Mouse (Mus musculus): ENCODE results near the gene Mindy1. TPM values are rescaled to one million over a fixed set of nuclear protein-coding genes. Genes with fewer than 3 reads are reported as not detected.

Mindy1 gene
- 37.4 TPM for polyA plus RNA-seq (2017; shearing (Covaris generic))

GRCm38 (mm10) chr3:95281216-95282126, at the start of gene Mindy1, which contains the start of gene Prune1:
Mindy1 (plus strand) TSS chr3:95281345.
Prune1 (minus strand) TSS chr3:95282076.

GRCm38 (mm10) chr3:95241498-95241897, 39.6 kb upstream of the Mindy1 start, which contains the start of gene Gm128:
Gm128 (minus strand) TSS chr3:95241598.

GRCm38 (mm10) chr3:95250783-95251424, 30.2 kb upstream of the Mindy1 start, which contains the start of gene Bnipl:
Bnipl (minus strand) TSS chr3:95251193.

GRCm38 (mm10) chr3:95307100-95307499, 26.0 kb downstream of the Mindy1 start, which contains the start of gene Anxa9:
Anxa9 (minus strand) TSS chr3:95307176.

GRCm38 (mm10) chr3:95314486-95315093, 33.4 kb downstream of the Mindy1 start, which contains the start of gene Cers2:
Cers2 (plus strand) TSS chr3:95314791.

Other genes with a start within 250 kb of the Mindy1 start
- gene Psmd4, start 238.7 kb upstream of the Mindy1 start, polyA plus RNA-seq (2017; shearing (Covaris generic)), result 321 TPM
- 37.0 TPM for gene Pip5k1a, start 174.4 kb upstream of the Mindy1 start, polyA plus RNA-seq (2017; shearing (Covaris generic))
- gene Vps72, start 170.3 kb upstream of the Mindy1 start, polyA plus RNA-seq (2017; shearing (Covaris generic)), result 128 TPM
- gene Tmod4, start 156.9 kb upstream of the Mindy1 start, polyA plus RNA-seq (2017; shearing (Covaris generic)), result 3.8 TPM
- gene Scnm1, start 147.3 kb upstream of the Mindy1 start, polyA plus RNA-seq (2017; shearing (Covaris generic)), result 111 TPM
- 34.8 TPM for gene Lysmd1, start 147.3 kb upstream of the Mindy1 start, polyA plus RNA-seq (2017; shearing (Covaris generic))
- gene Tnfaip8l2, start 139.0 kb upstream of the Mindy1 start, polyA plus RNA-seq (2017; shearing (Covaris generic)), result 282 TPM
- gene Sema6c, start 120.9 kb upstream of the Mindy1 start, polyA plus RNA-seq (2017; shearing (Covaris generic)), result 0.43 TPM
- gene Gabpb2, start 63.4 kb upstream of the Mindy1 start, polyA plus RNA-seq (2017; shearing (Covaris generic)), result 34.6 TPM
- gene Cdc42se1, start 52.6 kb upstream of the Mindy1 start, polyA plus RNA-seq (2017; shearing (Covaris generic)), result 454 TPM
- gene Mllt11, start 49.2 kb upstream of the Mindy1 start, polyA plus RNA-seq (2017; shearing (Covaris generic)), result 9.5 TPM
- 1.4 TPM for gene Gm128, start 39.7 kb upstream of the Mindy1 start, polyA plus RNA-seq (2017; shearing (Covaris generic))
- gene Bnipl, start 30.2 kb upstream of the Mindy1 start, polyA plus RNA-seq (2017; shearing (Covaris generic)), result not detected
- gene Prune1, start 731 bp downstream of the Mindy1 start, polyA plus RNA-seq (2017; shearing (Covaris generic)), result 8.3 TPM
- gene Anxa9, start 25.8 kb downstream of the Mindy1 start, polyA plus RNA-seq (2017; shearing (Covaris generic)), result 0.89 TPM
- 332 TPM for gene Cers2, start 33.4 kb downstream of the Mindy1 start, polyA plus RNA-seq (2017; shearing (Covaris generic))
- 56.6 TPM for gene Setdb1, start 75.9 kb downstream of the Mindy1 start, polyA plus RNA-seq (2017; shearing (Covaris generic))
- gene 4930558C23Rik, start 121.5 kb downstream of the Mindy1 start, polyA plus RNA-seq (2017; shearing (Covaris generic)), result not detected
- gene Arnt, start 153.0 kb downstream of the Mindy1 start, polyA plus RNA-seq (2017; shearing (Covaris generic)), result 66.5 TPM
- gene Ctsk, start 217.9 kb downstream of the Mindy1 start, polyA plus RNA-seq (2017; shearing (Covaris generic)), result 0.20 TPM
- gene Ctss, start 245.4 kb downstream of the Mindy1 start, polyA plus RNA-seq (2017; shearing (Covaris generic)), result 404 TPM

Measured in inflammation-experienced regulatory T-cells, adult 16 weeks (primary cell).